Mouse (Mus musculus) adrenal gland, postnatal 14 days (tissue): ENCODE measurements around the gene Dennd4b. TPM values are rescaled to one million over a fixed set of nuclear protein-coding genes. Genes with fewer than 3 reads are reported as not detected.
"Not testable (repeated sequence)": the region's sequence is repeated elsewhere in the genome, so short reads cannot be mapped to it uniquely, and the experiment has no call there.

Experiments
- DNase-seq: peaks from one replicate; pipeline ENCODE4 v3.0.0; 2021; ENCODE audit warnings: mixed read lengths
- total RNA-seq: library from RNA; stranded (reverse); gene quantifications from 2 replicates; pipeline ENCODE4 v1.2.3, GENCODE M21; 2021

Gene Dennd4b
- total RNA-seq, 1 experiment from 2014 or later: 6.9 TPM

- not testable (repeated sequence) for DNase-seq
Observed at GRCm38 (mm10) chr3:90253174-90253573, 11.8 kb upstream of the Dennd4b start.

DNA sequence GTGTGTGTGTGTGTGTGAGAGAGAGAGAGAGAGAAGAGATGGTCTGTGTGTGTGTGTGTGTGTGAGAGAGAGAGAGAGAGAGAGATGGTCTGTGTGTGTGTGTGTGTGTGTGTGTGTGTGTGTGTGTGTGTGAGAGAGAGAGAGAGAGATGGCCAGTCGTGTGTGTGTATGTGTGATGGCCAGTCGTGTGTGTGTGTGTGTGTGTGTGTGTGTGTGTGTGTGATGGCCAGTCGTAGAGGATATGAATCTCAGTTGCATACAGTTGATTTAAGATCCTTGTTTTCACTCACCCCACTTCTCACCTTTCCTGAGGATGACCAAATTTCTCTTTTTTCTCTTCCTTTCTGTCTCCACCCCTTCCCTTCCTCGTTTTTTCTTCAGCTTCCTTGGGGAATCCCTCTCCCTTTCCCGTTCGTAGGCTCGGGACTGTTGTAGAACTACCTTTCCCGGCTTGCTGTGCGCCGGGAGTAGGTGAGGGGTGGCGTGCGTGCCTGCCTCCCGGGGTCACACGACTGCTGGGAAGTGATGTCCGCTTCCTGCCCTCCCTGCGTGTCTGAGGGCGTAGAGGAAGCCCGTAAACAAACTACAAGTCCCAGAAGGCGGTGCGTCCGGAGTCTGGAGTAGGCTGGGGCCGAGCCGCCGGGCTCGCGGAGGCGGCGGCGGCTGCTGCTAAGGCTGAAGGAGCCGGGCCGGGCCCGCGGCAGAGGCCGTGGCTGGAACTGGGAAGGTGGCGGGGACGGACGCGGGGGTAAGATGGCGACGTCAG is 11.1 kb upstream of the Dennd4b start, which contains the start of gene Crtc2:
Gene Crtc2, plus strand, starts transcription at position 511 of the 766 bp plus-strand sequence.
- peak; percentile 97 for DNase-seq

GRCm38 (mm10) chr3:90254419-90255193 is 10.4 kb upstream of the Dennd4b start:
- DNase-seq: peak; percentile 79

DNA sequence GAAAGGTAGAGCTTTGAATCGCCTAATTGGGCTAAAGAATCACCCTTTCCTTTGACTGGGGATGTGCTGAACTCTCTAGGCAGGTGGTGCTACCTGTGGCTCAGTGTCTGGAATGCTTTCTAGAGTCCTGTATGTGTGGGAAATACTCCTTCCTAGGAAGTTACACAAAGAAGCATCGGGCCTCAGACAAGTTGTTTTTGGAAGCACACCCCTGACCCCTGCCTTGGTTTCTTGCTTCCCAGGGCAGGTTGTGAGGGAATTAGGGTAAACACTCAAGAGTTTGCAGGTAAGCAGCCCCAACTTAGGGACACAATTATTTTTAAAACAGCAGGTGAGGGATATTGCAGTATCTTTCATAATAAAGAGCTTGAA is 9.8 kb upstream of the Dennd4b start:
- DNase-seq: no peak

DNA sequence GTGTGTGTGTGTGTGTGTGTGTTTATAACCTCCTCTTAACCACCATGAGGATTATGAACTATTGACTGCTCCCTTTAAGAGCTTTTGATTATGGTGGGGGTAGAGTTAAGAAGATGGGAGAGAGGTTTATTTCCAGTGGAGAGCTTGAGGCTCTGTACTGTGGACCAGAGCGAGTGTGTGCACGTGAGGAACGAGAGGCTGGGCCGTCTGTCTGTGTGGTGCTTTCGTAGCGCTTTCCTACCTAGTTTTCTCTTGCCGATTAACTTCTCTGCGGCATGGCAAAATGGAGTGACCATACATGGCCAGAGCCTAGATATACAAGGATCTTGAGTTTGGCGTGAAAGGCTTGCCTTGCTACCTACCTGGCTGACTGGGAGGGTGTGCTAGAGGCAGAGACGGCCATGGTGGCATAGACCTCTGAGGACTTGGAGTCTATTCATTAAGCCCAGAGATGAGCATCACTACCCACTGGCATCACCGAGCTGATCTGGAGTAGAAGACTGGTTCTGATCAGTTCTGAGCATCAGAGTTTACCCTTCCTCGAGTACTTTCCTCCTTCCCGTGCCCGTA is 9.1 kb upstream of the Dennd4b start:
- no peak for DNase-seq

DNA sequence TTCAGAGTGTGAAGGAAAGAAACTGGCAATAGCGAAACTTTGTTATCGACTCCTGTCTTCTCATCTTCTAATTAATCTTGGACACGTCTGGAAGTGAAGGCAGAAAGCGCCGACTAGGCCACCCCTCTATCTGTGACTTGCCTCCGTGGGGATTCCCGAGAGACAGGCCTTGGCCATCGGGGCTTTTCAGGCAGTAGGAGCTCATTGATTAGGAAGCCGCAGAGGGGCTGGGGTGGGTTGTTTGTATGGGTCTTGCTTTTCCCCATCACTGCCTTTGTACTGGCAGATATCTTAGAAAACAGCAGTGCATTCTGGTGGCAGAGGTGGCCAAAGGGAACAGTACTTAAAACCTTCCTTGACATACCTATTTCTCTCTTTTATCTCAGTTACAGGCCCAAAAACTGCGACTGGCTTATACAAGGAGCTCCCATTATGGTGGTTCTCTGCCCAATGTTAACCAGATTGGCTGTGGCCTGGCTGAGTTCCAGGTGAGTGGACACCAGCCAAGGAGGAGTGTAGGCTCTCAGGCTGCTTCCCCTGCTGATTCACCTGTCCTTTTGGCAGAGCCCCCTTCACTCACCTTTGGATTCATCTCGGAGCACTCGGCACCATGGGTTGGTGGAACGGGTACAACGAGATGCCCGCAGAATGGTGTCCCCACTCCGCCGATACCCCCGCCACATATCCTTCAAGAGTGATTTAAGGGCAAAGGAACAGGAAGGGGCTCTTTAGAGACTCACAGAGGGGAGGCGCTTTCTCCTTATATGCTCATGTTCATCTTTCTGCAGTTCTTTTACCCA is 8.1 kb upstream of the Dennd4b start:
- peak; percentile 36 for DNase-seq

GRCm38 (mm10) chr3:90258521-90258920 is 6.5 kb upstream of the Dennd4b start:
- no peak for DNase-seq

- DNase-seq: no peak
Observed at GRCm38 (mm10) chr3:90263121-90263771, 1.7 kb upstream of the Dennd4b start.

- no peak for DNase-seq
Observed at GRCm38 (mm10) chr3:90264687-90265033, 325 bp upstream of the Dennd4b start.

DNA sequence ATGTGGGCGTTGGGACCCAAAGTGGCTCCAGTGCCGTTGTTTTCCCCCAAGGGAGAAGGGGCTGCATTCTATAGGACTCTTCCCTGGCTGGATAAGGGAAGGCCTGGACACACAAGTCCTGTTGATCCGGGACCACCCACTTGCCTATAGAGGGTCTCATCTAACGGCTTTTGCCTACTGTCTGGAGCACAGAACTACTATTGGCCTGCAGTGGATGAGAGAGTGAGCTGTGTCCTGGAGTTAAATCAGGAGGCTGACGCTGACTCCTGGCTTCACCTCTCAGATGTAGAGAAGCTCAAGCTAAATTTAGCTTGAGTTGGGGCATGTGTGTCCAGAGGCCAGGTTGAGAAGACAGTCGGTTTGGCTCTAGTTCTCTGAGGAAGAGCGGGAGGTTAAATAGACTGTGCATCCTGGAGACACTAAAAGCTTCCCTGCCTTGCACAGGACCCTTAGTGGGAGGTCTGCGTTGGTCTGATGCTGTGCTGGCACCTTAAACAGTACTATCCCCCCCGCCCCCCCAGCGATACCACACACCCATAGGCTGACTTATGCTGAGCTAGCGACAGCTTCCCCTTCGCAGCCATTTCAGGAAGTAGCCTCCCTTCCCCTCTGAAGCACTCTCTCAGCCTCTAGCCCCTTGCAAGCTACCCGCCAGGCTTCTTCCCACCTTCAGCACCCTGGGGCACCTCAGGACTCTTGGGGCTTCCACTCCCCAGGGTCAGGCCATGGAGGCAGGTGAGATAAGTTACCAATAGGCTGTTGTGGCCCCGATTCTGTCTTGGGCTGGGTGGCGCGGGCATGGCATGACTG is 1.2 kb downstream of the Dennd4b start:
- peak; percentile 23 for DNase-seq

GRCm38 (mm10) chr3:90266901-90267775 is 2.2 kb downstream of the Dennd4b start:
- no peak for DNase-seq

GRCm38 (mm10) chr3:90268190-90268589 is 3.2 kb downstream of the Dennd4b start:
- no peak for DNase-seq

DNA sequence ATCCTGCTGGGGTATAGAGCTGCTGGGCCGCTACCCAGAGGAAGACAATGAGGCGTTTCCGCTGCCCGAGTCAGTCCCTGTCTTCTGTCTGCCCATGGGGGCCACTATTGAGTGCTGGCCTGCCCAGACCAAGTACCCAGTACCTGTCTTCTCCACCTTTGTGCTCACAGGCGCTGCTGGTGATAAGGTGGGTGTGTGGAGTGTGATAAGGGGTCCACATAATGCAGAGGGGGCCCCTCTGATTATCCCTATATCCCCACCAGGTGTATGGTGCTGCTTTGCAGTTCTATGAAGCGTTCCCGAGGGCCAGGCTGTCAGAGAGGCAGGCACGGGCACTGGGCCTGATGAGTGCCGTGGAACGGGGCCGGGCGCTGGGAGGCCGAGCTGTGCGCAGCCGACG is 4.0 kb downstream of the Dennd4b start:
- no peak for DNase-seq

- DNase-seq: no peak
Observed at GRCm38 (mm10) chr3:90270784-90271183, 5.8 kb downstream of the Dennd4b start.

DNA sequence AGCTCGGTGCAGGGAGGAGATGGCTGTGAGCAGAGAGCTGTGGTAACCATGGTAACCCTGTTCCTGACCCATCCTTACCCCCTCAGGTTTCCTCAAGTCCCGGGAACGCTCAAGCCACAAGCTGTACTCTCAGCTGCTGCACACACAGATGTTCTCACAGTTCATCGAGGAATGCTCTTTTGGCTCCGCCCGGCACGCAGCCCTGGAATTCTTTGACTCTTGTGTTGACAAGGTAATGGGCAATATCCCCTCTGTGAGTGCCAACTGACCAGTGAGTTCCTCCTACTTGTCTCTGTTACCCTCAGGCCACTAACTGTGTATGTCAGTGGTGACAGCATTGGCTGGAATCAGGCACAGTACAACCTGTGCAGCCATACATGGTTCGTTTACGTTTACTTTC is 7.2 kb downstream of the Dennd4b start:
- no peak for DNase-seq

DNA sequence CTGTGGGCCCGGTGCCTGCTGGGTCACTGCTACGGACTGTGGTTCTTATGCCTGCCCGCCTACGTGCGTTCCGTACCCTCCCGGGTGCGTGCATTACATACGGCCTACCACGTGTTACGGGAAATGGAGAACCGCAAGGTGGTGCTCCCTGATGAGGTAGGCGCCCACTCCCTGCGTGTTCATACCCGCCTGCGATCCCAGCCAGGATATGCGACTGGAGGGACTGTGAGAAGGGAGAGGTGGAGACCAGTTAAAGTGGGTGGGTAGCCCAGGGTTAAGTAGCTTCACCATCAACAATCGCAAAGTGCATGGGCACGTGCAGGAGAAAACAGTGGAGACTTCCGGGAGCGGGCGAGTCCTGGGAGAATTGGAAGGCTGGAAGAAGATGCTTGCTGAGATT is 8.9 kb downstream of the Dennd4b start:
- no peak for DNase-seq

DNA sequence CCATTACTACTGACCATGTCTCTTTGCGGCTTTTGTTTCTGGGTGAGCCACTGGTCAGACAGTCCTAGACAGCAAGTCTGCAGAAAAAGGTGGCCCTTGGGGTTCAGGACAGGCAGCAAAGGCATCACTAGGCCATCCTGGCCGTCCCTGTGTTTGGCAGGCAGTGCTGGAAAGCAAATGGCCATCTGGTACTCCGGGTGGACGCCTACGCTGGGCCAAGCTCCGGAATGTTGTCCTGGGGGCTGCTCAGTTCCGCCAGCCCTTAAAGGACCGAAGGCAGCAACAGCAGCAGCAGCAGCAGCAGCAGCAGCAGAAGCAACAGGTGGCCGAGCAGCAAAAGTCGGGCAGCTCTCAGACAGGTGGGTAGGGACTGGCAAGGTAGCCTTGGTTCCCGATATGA is 10.3 kb downstream of the Dennd4b start:
- no peak for DNase-seq

- no peak for DNase-seq
Observed at GRCm38 (mm10) chr3:90276858-90277257, 11.9 kb downstream of the Dennd4b start.

DNA sequence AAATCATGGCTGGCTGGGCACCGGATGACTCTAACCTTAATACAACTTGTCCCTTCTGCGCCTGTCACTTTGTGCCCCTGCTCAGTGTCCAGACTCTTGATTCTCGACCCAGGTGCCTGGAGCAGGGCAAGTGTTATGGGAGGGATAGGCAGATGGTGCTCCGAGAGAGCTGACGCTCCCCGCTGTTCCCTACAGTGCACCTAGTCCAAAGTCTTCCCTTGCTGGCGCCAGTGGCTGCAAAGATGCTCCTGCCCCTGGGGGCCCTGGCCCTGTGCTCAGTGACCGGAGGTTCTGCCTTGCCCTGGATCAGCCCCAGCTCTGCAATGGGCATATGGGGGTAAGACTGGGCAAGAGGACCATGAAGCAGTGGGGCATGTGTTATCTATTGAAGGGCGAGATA is 12.8 kb downstream of the Dennd4b start:
- DNase-seq: no peak

- DNase-seq: no peak
Observed at GRCm38 (mm10) chr3:90278211-90278610, 13.2 kb downstream of the Dennd4b start.
